Mouse (Mus musculus): ENCODE measurements around the gene Ascc2. TPM values are rescaled to one million over a fixed set of nuclear protein-coding genes. Genes with fewer than 3 reads are reported as not detected.
A peak's percentile ranks its signal among the peaks of the same experiment; 100 is the strongest.
"Not testable (repeated sequence)": the region's sequence is repeated elsewhere in the genome, so short reads cannot be mapped to it uniquely, and the experiment has no call there.

Gene Ascc2
- polyA plus RNA-seq, 1 experiment from 2014 or later = 37.2 TPM

DNA sequence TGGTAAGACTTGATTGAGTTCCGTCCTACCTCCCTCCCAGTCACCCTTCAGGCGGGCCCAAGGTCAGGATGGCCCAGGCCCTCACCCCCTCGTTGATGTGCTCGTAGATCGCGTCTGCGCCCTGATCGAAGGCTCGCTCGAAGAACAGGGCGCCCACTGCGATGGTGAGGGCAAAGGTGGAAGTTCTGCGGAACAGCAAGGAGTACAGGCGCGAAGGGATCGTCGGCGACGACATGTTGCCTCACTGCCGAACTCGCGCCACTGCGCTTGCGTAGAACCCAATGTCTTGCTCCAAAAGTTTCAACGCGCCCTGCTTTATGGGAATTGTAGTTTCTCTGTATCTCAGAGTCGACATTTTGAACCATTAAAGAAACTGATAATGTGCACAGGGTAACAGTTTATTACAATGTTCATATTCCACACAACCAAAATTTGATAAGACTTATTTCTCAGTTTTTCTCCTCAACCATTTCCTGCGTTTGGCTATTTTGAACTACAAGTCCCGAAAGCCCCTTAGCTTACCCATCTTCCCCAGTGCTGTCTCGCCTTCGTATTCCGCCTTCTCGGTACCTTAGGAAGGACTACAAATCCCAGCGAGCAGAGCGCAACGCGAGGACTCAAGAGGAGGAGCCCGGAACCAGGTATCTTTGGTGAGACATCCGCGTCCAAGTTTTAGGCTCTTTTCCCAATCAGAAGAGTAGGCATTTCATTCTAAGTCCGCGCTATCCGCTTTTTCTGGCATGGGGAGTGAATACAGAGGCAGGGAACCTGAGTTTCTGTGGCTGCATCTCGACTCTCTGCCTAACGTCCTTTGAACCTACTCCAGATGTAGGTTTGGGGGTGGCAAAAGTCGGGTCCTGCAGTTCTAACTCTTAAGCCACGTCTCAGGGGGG, 66.8 kb downstream of the Ascc2 start, which contains the start of the genes Uqcr10 and Zmat5:
Gene Uqcr10 (minus strand): TSS at position 271 of the 893 bp plus-strand sequence.
Gene Zmat5 (plus strand): TSS at position 607 of the 893 bp plus-strand sequence.
- H3K4me2 ChIP-seq = peak within 1 kb of the TSS; percentile 74
- H3K36me3 ChIP-seq = peaks cover 22% of the 10 kb centered on the region
- peak within 1 kb of the TSS; percentile 79 for H3K9ac ChIP-seq (replicated peaks)
- peak within 1 kb of the TSS; percentile 63 for H3K4me3 ChIP-seq (replicated peaks)
- H3K27me3 ChIP-seq = no peaks in the 10 kb centered on the region
- H3K27ac ChIP-seq = peak within 1 kb of the TSS; percentile 74; the same call in 1 of the 2 replicates
- under 1% methylated on average over 47 of the region's 47 CpGs for WGBS
- H3K9me3 ChIP-seq = no peaks in the 10 kb centered on the region
- ATAC-seq (ENCODE audit: insufficient number of reproducible peaks, insufficient read depth, low FRiP score, low TSS enrichment, low read depth) = peak; percentile 95
- peaks cover 12% of the 10 kb centered on the region for H3K4me1 ChIP-seq (replicated peaks)

DNA sequence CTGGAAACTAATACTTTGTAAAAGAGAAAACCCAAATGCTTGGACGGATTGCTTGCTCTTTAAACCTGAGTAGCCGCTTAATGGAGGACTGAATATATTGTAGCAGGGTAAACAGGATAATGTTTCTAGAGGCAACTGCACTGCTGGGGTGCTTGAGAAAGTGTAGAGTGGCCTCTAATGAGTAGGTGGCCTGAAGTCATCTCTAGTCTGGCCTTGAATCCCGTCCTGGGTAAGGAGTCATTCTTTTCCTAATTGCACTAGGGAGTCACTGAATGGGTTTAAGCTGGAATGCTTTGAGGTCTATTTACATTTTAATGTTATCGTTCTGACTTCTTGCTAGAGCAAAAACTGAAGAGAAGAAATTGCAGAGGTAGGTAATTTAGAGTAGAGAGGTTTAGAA, 67.6 kb downstream of the Ascc2 start:
- no peak overlapping the region for H3K27ac ChIP-seq
- no peak for ATAC-seq (ENCODE audit: insufficient number of reproducible peaks, insufficient read depth, low FRiP score, low TSS enrichment, low read depth)
- 11% methylated on average over 4 of the region's 4 CpGs for WGBS

DNA sequence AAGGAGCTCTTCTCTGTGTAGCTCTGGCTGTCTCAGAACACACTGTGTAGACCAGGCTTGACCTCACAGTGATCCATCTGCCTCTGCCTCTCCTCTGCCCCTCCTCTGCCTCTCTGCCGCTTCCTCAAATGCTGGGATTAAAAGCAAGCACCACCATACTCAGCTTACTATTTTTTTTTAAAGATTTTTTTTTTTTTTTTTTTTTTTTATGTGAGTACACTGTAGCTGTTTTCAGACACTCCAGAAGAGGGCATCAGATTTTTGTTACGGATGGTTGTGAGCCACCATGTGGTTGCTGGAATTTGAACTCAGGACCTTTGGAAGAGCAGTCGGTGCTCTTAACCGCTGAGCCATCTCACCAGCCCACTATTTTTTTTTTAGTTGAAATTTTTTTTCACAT, 72.6 kb downstream of the Ascc2 start:
- 84% methylated on average over 4 of the region's 4 CpGs for WGBS
- H3K9me3 ChIP-seq; H3K36me3 ChIP-seq; H3K27ac ChIP-seq; H3K9ac ChIP-seq (replicated peaks); H3K27me3 ChIP-seq; H3K4me2 ChIP-seq; H3K4me1 ChIP-seq (replicated peaks); ATAC-seq (ENCODE audit: insufficient number of reproducible peaks, insufficient read depth, low FRiP score, low TSS enrichment, low read depth); H3K4me3 ChIP-seq (replicated peaks): not testable (repeated sequence)

More for the DNA sequence above, 67.6 kb downstream of the Ascc2 start:
- H3K36me3 ChIP-seq = peaks cover 22% of the 10 kb centered on the region
- H3K9ac ChIP-seq (replicated peaks) = peak overlapping the region; percentile 54; the same call in 1 of the 2 replicates
- H3K9me3 ChIP-seq = no peaks in the 10 kb centered on the region
- H3K4me1 ChIP-seq (replicated peaks) = peaks cover 12% of the 10 kb centered on the region
- no peaks in the 10 kb centered on the region for H3K27me3 ChIP-seq
- H3K4me2 ChIP-seq = peak overlapping the region; percentile 74
- peak overlapping the region; percentile 63 for H3K4me3 ChIP-seq (replicated peaks)

DNA sequence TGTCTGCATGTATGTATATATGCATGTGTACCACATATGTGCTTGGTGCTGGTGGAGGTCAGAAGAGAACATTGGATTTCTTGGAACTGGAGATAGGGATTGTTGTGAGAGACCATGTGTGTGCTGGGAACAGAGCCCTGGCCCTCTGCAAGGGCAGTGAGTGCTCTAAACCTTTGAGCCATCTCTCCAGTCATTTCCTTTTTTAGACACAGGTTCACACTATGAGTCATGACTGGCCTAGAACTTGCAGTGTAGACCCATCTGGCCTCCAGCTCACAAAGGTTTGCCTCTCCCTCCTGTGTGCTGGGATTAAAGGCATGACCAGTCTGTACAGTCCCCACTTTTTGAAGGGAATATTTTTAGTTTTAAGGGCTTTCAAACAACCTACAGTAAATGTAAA, 75.3 kb downstream of the Ascc2 start:
- no peak overlapping the region for H3K4me2 ChIP-seq

DNA sequence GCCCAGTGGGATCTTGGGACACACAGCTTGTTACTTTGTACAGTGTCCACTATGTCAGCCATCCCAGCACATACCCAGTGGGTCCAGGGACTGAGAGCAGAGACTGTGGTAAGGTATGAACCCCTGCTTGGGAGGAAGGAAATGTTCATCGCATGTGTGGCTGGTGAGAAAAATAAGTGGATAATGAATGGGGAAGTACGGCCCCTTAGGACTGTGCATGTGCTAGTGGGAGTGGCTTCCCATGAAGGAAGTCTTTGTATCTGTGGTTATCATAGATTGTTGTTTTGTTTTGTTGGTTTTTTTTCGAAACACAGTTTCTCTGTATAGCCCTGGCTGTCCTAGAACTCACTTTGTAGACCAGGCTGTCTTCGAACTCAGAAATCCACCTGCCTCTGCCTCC, 77.2 kb downstream of the Ascc2 start:
- H3K36me3 ChIP-seq = no peaks in the 10 kb centered on the region
- no peak overlapping the region for H3K4me2 ChIP-seq
- H3K27me3 ChIP-seq = no peaks in the 10 kb centered on the region
- ATAC-seq (ENCODE audit: insufficient number of reproducible peaks, insufficient read depth, low FRiP score, low TSS enrichment, low read depth) = no peak
- 91% methylated on average over 4 of the region's 4 CpGs for WGBS
- H3K4me3 ChIP-seq (replicated peaks) = no peak overlapping the region
- no peaks in the 10 kb centered on the region for H3K9me3 ChIP-seq
- H3K9ac ChIP-seq (replicated peaks) = no peak overlapping the region
- H3K4me1 ChIP-seq (replicated peaks) = peaks cover 3% of the 10 kb centered on the region; the same call in 1 of the 2 replicates
- H3K27ac ChIP-seq = no peak overlapping the region

More for the DNA sequence above, 75.3 kb downstream of the Ascc2 start:
- no peaks in the 10 kb centered on the region for H3K9me3 ChIP-seq
- H3K4me3 ChIP-seq (replicated peaks) = no peak overlapping the region
- H3K9ac ChIP-seq (replicated peaks) = no peak overlapping the region
- H3K36me3 ChIP-seq = no peaks in the 10 kb centered on the region
- H3K27ac ChIP-seq = no peak overlapping the region
- H3K27me3 ChIP-seq = no peaks in the 10 kb centered on the region
- H3K4me1 ChIP-seq (replicated peaks) = no peaks in the 10 kb centered on the region
- ATAC-seq (ENCODE audit: insufficient number of reproducible peaks, insufficient read depth, low FRiP score, low TSS enrichment, low read depth) = no peak

DNA sequence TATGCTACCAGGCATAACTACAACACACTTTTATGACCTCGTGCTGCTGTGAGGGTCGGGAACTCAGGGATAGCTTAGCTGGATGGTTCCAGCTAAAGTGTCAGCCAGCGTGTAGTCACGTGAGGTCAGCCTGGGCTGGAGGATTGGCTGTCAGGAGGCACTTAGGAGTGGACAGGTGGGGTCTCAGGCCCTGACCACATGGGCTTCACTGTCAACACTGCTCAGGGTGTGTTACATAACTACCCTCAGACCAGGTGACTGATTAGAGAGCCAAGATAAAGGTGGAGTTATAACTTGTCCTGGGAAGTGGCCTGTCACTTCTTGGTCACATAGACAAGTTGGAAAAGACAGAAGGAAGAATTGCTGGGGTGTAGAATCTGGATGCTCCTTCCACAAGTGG, 78.0 kb downstream of the Ascc2 start:
- 82% methylated on average over 4 of the region's 4 CpGs for WGBS
- H3K9ac ChIP-seq (replicated peaks) = no peak overlapping the region
- no peaks in the 10 kb centered on the region for H3K27me3 ChIP-seq
- no peaks in the 10 kb centered on the region for H3K36me3 ChIP-seq
- H3K27ac ChIP-seq = no peak overlapping the region
- no peaks in the 10 kb centered on the region for H3K9me3 ChIP-seq
- no peak for ATAC-seq (ENCODE audit: insufficient number of reproducible peaks, insufficient read depth, low FRiP score, low TSS enrichment, low read depth)
- no peak overlapping the region for H3K4me2 ChIP-seq
- no peak overlapping the region for H3K4me3 ChIP-seq (replicated peaks)
- peaks cover 7% of the 10 kb centered on the region; the same call in 1 of the 2 replicates for H3K4me1 ChIP-seq (replicated peaks)

DNA sequence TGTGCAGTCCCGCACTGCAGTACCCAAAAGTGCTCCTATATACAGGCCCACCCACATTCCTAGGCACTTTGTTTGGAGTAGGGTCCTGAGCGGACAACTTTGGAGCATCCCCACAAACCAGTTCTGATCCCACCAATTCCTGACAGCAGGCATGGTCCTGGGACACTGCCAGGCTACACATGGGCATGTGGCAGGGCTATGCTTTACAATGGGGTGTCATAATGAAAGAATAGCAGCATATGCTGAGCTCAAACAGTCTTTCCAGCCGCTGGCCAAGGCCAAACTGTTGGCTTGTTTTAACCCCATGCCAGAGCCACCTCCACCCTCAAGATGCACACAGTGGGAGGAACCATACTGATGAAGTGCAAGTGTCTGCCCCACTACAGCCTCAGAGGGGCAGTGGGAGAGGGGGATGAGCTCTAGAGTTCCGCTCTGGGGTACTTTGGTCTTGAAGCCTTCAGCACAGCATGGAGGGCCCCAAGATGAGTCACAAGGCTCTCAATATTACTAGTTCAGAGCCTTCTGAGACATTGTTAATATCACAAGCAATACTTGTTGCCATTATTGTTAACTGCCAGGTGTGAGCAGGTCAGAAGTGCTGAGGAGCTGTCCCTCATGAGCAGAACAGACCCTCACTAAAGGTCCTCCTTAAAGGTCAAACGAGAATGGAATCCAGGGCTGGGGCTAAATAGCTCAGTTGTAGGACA, 79.1 kb downstream of the Ascc2 start:
- 83% methylated on average over 5 of the region's 5 CpGs for WGBS

DNA sequence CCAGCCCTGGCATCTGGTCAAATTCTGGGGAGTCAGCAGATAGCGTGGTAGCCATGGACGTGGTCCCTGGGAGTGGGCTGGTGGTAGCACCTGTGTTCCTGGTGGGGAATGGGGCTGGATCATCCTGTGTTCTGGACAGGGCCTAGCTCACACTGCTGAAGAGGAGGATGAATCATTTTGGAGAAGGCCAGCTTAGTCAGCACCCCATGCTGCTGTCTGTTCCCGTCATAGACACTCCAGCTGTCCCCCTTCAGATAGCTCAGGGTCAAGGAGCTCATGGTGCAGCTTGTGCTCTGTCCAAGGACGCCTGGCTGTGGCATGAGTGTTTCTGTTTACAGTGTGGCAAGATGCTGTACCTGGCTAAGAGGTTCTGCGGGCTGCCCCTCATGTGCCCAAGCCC, 81.0 kb downstream of the Ascc2 start:
- WGBS = 82% methylated on average over 5 of the region's 5 CpGs
- H3K36me3 ChIP-seq = peaks cover 14% of the 10 kb centered on the region; the same call in 1 of the 2 replicates
- H3K9ac ChIP-seq (replicated peaks) = no peak overlapping the region; the same call in 1 of the 2 replicates
- H3K4me3 ChIP-seq (replicated peaks) = no peak overlapping the region
- no peaks in the 10 kb centered on the region for H3K9me3 ChIP-seq
- H3K27ac ChIP-seq = no peak overlapping the region
- H3K27me3 ChIP-seq = no peaks in the 10 kb centered on the region
- H3K4me2 ChIP-seq = no peak overlapping the region
- H3K4me1 ChIP-seq (replicated peaks) = peaks cover 7% of the 10 kb centered on the region; the same call in 1 of the 2 replicates
- ATAC-seq (ENCODE audit: insufficient number of reproducible peaks, insufficient read depth, low FRiP score, low TSS enrichment, low read depth) = no peak

More for the DNA sequence above, 79.1 kb downstream of the Ascc2 start:
- H3K9me3 ChIP-seq = no peaks in the 10 kb centered on the region
- H3K4me2 ChIP-seq = no peak overlapping the region
- no peaks in the 10 kb centered on the region for H3K27me3 ChIP-seq
- no peak for ATAC-seq (ENCODE audit: insufficient number of reproducible peaks, insufficient read depth, low FRiP score, low TSS enrichment, low read depth)
- H3K4me3 ChIP-seq (replicated peaks) = no peak overlapping the region
- no peak overlapping the region for H3K9ac ChIP-seq (replicated peaks)
- H3K27ac ChIP-seq = no peak overlapping the region
- H3K36me3 ChIP-seq = no peaks in the 10 kb centered on the region
- H3K4me1 ChIP-seq (replicated peaks) = peaks cover 7% of the 10 kb centered on the region; the same call in 1 of the 2 replicates

DNA sequence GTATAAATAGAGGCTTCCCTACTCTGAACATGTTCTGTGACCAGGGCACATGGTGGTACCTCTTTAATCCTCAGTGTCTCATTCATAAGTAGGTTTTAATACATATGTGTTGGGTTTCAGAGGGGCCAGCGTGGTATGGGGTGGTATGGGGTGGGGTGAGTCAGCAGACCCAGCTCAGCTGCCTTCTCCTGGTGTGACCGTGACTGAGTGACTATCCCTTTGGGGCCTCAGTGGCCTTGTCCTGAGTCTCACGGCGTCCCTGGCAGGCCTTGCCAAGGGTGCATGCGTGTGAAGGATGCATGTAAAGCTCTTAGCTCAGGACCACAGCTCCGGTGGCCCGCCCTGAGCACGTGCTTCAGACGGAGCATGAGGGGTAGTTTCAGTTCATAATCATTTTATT, 82.4 kb downstream of the Ascc2 start:
- Histone ChIP-seq H3K4me3 (replicated peaks) (no peak overlapping the region), H3K36me3 (peaks cover 26% of the 10 kb centered on the region), H3K27me3 (no peaks in the 10 kb centered on the region), H3K4me1 (replicated peaks) (peaks cover 7% of the 10 kb centered on the region; the same call in 1 of the 2 replicates), H3K4me2 (no peak overlapping the region), H3K9me3 (no peaks in the 10 kb centered on the region), H3K27ac (no peak overlapping the region), H3K9ac (replicated peaks) (no peak overlapping the region)
- WGBS = 84% methylated on average over 9 of the region's 9 CpGs
- no peak for ATAC-seq (ENCODE audit: insufficient number of reproducible peaks, insufficient read depth, low FRiP score, low TSS enrichment, low read depth)

DNA sequence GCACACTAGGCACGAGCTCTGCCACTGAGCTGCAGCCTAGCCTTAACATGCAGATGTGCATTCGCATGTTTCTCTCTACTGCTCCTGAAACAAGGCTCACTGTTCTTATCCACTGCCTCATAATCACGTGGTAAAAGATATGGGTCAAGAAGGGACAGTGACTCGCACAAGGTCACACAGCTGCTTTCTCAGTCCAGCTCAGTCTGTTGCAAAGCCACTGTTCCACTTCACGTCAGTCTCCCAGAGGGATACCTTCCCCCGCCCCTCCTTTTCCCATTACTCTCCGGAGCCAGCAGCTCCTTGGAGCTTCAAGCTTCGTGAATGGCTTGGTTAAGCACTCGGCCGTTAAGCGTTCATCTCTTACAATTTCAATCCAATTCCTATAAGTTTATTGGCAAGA, 82.8 kb downstream of the Ascc2 start:
- H3K9ac ChIP-seq (replicated peaks) = no peak overlapping the region
- H3K36me3 ChIP-seq = peaks cover 31% of the 10 kb centered on the region
- peaks cover 7% of the 10 kb centered on the region; the same call in 1 of the 2 replicates for H3K4me1 ChIP-seq (replicated peaks)
- no peaks in the 10 kb centered on the region for H3K27me3 ChIP-seq
- H3K4me2 ChIP-seq = no peak overlapping the region
- no peaks in the 10 kb centered on the region for H3K9me3 ChIP-seq
- WGBS = 65% methylated on average over 11 of the region's 11 CpGs
- no peak overlapping the region for H3K4me3 ChIP-seq (replicated peaks)
- no peak overlapping the region for H3K27ac ChIP-seq
- no peak for ATAC-seq (ENCODE audit: insufficient number of reproducible peaks, insufficient read depth, low FRiP score, low TSS enrichment, low read depth)

DNA sequence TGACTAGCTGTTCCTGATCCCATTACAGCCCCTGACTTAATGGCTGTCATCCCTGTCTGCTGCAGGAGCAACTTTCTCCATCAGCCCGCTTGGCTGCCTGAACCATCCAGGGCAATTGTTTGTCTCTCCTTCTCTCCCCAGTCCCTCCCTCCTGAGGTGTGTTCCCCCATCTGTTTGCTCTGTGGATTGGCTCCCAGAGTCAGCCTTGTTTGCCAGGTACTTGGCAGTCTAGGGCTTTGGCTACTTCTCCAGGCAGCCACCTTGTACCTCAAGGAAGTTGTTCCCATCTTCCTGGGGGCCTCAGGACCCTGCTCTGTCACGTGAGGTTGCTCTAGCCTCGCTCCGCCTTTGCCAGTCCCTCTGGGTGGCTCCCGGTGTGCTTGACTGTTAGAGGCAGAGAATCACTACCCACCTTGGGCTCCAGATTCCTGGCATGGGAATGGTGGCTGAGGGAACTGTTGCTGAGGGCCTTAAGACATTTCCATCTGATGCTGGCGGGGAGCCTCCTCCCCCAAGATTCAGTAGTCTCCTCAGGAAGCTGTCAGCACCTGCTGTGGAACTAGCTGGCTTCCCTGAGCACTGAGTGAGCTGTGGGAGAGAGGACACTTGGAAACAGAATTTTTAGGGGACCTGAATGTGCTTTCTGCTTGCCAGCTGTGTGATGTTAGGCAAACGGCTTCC, 83.5 kb downstream of the Ascc2 start:
- H3K4me3 ChIP-seq (replicated peaks) = no peak overlapping the region
- H3K9ac ChIP-seq (replicated peaks) = no peak overlapping the region
- 49% methylated on average over 7 of the region's 7 CpGs for WGBS
- H3K27me3 ChIP-seq = no peaks in the 10 kb centered on the region
- H3K9me3 ChIP-seq = no peaks in the 10 kb centered on the region
- H3K4me1 ChIP-seq (replicated peaks) = peaks cover 7% of the 10 kb centered on the region; the same call in 1 of the 2 replicates
- no peak for ATAC-seq (ENCODE audit: insufficient number of reproducible peaks, insufficient read depth, low FRiP score, low TSS enrichment, low read depth)
- no peak overlapping the region for H3K27ac ChIP-seq
- no peak overlapping the region for H3K4me2 ChIP-seq
- peaks cover 37% of the 10 kb centered on the region for H3K36me3 ChIP-seq
